Mouse (Mus musculus) adrenal gland, postnatal 10 days (tissue): ENCODE measurements at regions not wholly inside any gene's neighbourhood (a gene's known extent, or its start where the extent isn't known, plus 50 kb on each side); places are given as distances from the start of the nearest gene placed in this dataset.

Experiments used
- DNase-seq: peaks from one replicate; pipeline ENCODE4 v3.0.0; 2021; ENCODE audit warnings: mixed read lengths

DNA sequence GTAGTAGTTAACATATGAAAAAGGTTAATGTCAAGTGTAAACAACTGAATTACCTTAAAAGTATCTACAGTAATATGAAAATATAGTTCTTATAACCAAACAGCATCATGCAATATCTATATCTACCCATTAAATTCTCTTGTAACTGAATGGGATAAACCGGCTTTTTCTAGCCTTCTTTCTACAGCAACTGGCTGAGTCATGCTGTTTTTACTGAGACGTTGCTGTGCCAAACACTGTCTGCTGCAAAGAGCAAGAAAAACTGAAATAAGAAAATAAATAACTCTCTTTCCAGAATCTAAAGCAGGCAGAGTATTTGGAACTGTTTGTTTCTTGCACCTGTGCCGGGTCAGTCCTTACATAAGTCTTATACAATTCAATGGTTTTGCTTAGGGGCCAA is 74.0 kb downstream of the Nxf2 start:
- DNase-seq: no peak

DNA sequence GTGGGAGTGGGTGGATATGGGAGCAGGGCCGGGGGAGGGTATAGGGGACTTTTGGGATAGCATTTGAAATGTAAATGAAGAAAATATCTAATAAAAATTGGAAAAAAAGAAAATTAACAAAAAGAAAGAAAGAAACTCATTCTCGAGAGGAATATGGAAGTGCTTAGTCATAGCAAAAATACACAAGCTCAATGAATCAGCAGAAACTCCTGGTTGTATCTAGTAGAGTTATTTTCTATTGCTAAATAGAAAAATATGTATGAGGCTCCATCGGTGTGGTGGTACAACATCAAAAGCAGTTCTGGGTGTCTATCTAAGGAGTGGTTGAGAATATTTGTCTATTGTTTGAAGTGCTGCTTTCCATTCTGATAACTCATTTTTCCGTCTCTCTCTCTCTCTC is 74.9 kb downstream of the Nxf2 start:
- no peak for DNase-seq

DNA sequence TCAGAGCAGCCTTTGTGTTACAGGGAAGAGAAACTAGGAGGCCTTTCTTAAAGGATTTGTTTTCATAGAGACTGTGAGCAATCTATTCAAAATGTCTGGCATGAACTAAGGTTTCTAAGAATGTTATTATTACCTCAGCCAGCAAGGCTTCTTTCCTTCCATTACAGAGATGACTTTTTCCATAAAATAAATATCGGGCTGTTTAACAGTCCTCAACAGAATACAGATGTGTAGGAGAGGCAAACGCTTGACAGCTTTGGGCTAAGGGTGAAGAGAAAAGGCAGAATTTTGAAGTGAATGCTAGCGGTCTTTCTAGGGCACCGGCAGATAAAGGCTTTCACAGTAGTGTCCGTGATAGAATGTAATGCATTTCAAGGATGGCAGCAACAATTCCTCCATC is 73.3 kb upstream of the Armcx2 start:
- no peak for DNase-seq

DNA sequence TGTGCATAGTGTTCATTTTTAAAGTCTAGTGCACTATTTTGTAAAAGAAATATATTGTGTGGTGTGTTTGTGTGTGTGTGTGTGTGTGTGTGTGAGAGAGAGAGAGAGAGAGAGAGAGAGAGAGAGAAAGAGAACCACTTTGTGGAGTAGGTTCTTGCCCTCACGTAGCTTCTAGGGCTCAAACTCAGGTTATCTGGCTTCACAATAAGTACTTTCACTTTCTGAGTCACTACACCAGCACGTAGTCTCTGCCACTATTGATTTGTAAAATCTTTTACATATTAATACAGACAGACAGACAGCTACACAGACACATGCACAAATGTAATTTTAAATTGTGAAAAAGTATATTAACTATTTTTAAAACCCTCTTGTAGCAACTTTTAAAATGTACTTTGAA is 70.9 kb upstream of the Armcx2 start:
- DNase-seq: no peak

DNA sequence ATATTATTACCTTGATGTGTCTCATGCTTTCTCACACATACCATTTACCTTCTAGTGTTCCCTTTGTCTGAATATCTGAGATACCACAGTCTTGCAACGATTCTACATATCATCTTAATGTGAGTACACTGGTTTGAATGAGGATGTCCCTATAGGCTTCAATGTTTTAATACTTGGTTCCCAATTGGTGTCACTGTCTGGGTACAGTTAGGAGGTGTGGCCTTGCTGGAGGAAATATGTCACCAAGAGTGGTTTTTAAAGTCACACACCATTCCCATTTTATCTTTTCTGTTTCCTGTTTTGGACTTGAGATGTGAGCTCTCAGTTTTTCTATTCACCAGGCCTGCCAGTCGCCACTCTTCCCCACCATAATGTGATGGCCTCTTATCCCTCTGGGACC is 69.8 kb upstream of the Armcx2 start:
- no peak for DNase-seq

DNA sequence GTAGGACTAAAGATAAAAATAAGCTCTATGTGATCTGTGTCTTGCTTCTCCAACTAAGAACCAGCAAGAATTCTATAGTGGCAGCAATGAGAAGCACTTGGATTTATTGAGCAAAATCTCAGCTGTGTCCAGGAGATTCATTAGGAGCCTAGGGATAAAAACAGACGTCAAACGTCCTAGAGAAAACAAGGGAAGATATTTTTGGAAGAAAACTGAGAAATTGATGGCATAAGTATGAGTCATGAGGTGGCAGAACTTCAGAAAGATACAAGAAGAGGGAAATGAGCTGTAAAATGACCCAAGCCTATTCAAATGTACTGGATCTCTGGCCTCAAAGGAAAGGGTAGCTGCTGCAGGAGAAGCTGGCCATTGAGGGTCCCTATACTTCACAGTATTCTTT is 65.7 kb upstream of the Armcx2 start:
- no peak for DNase-seq

DNA sequence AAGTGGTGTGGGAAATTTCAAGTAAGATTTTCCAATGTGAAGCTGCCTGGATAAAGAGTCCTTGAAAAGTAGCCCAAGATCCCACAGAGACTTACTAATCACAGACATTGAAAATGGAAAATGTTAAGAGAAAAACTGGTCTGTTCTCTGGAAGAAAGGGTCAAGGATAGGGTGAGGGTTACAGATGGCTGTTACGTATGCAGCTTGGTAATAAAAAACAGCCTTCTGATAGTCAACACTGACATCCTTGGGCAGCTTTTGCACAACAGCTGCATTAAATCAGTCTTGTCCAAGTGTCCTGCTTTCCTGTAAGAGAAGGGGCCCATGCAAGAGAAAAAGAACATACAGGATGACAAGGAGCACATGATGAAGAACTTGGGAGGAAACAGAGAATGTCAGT is 64.6 kb upstream of the Armcx2 start:
- DNase-seq: peak; percentile 9

DNA sequence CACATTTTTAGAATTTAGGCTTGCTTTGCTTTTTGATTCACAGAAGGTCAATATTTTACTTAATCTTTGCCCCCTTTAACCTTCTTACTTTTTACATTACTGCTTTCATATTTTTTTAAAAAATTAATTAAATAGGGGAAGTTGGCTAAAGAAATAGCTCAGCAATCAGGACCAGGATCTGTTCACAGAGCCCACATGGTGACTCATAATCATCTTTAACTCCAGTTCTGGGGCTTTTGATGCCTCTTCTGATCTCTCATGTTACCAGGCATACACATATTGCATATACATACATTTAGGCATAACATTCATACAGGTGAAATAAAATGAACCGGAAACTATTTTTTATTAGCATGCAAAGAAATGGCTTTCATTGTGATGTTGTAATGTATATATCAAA is 52.6 kb upstream of the Armcx2 start:
- no peak for DNase-seq
